Mouse (Mus musculus) embryonic fibroblast, embryonic 13.5 days (primary cell): ENCODE results near the gene Ppfibp2. TPM values are rescaled to one million over a fixed set of nuclear protein-coding genes. Genes with fewer than 3 reads are reported as not detected.

Experiments
- H3K27ac ChIP-seq: 2 replicates; pipeline ENCODE4 v1.5.1; 2012; ENCODE audit warnings: low read length, control low read depth, inconsistent platforms; ENCODE audit not compliant: insufficient read depth
- H3K4me1 ChIP-seq: 2 replicates; pipeline ENCODE4 v1.6.1; 2011; ENCODE audit warnings: low read length; ENCODE audit not compliant: control insufficient read depth, insufficient read depth
- H3K4me3 ChIP-seq: 2 replicates; pipeline ENCODE4 v1.5.1; 2011; ENCODE audit warnings: mild to moderate bottlenecking, control low read depth, low read length; ENCODE audit not compliant: insufficient read depth
- CTCF ChIP-seq: IDR thresholded peaks from 2 replicates; pipeline ENCODE4 v1.5.1; 2011; ENCODE audit warnings: mild to moderate bottlenecking, control low read depth, low read length, moderate library complexity, borderline replicate concordance; ENCODE audit not compliant: insufficient read depth
- POLR2A ChIP-seq: IDR thresholded peaks from 2 replicates; pipeline ENCODE4 v1.6.1; 2011; ENCODE audit warnings: low read depth, mild to moderate bottlenecking, control low read depth, low read length, moderate library complexity
- polyA plus RNA-seq: library from polyadenylated mRNA; stranded (reverse); fragments of >200 nt; gene quantifications from 2 replicates; pipeline ENCODE4 v1.2.4, GENCODE M21; 2011; ENCODE audit warnings: low read depth; ENCODE audit not compliant: missing spikeins, insufficient read length

Ppfibp2 gene
- polyA plus RNA-seq, 1 experiment: 2.0 TPM

DNA sequence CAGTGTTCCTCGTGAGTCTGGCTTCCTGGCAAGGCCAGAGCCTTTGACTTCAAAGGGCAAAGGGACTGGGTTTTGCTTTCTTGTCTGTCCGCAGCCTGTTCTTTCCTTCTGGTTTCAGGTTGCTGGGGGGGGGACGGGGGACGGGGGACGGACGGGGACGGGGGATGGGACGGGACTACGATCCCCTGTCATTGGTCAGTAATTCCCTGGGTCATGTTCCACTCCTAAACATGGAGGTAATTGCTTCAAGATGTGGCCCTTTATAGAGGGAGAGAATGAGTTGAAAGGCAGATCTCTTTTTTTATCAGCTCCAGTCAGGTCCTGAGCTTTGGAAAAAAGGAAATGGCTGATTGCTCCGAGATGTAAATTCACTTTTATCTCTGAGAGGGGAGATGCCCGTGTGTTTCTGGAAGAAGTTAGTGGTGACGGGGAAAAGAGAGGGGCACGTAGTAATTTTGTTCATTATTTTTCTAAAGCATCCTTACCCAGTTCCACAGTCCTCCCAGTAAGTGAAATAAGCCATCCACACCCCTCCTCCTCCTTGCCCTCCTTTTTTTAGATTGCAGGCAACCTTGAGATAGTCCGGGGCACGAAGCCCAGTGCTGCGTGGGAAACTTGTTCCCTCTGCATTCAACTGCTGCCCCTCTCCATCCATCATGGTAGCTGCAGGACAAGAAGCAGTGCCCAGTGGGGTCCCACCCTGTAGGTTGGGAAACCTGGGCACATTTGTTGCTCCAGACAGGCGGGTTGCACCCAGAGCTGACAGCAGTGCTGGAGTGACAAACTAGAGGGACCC, 95.6 kb downstream of the Ppfibp2 start:
- no peak overlapping the region for H3K4me3 ChIP-seq
- TF ChIP-seq POLR2A: no peak
- TF ChIP-seq CTCF: no peak
- H3K27ac ChIP-seq: peak overlapping the region; percentile 2; the same call in 1 of the 2 replicates
- peaks cover 4% of the 10 kb centered on the region; the same call in 1 of the 2 replicates for H3K4me1 ChIP-seq

DNA sequence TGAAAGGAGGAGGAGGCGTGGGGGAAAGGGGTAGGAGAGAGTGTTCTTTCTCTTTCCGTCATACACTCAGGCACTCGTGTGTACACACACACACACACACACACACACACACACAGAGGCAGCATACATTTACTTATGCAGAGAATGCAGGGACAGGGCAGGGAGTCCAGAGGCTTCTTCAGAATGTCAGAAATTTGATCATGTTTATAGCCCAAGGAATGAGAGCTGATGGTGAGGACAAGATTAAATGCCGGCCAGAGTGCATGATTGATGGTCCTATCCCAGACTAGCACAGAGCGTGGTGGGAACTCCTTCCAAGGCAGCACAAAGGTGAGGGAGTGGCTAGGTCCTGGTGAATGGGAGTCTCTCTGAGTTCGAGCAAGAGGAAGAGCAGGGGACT, 96.5 kb downstream of the Ppfibp2 start:
- Histone ChIP-seq H3K4me3 (no peak overlapping the region), H3K4me1 (peaks cover 4% of the 10 kb centered on the region; the same call in 1 of the 2 replicates), H3K27ac (no peak overlapping the region)
- no peak for TF ChIP-seq CTCF
- TF ChIP-seq POLR2A: no peak

DNA sequence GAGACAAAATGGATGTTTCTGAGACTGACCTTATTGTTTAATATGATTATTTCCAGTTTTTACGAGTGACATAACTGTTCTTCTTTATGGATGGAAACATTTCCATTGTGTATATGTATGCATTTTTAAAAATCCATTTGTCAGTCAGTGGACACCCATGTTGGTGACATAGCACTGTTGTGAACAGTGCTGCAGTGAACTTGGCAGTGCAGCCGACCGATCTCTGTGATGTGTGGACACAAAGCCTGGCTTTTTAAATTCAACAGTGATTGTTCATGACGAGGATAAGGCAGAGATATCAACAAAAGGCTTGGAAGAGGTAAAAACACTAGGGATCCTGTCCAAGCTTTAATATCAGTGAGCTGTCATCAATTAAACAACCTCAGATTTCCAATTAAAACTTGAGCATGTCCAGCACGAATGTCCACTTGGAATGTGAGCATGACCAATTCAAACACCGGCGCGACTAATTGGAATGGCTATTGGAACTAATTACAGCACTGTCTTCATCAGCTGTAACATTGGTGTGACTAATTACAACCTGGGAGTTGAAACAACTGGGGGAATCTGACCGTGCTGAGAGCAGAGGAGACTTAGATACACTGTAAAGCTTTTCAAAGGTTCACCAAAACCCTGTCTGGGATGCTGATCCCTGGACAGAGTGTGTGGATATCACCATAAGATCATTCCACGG, 99.4 kb downstream of the Ppfibp2 start:
- no peak overlapping the region for H3K27ac ChIP-seq
- TF ChIP-seq POLR2A (no peak), CTCF (no peak)
- no peak overlapping the region for H3K4me3 ChIP-seq
- peaks cover 4% of the 10 kb centered on the region; the same call in 1 of the 2 replicates for H3K4me1 ChIP-seq

DNA sequence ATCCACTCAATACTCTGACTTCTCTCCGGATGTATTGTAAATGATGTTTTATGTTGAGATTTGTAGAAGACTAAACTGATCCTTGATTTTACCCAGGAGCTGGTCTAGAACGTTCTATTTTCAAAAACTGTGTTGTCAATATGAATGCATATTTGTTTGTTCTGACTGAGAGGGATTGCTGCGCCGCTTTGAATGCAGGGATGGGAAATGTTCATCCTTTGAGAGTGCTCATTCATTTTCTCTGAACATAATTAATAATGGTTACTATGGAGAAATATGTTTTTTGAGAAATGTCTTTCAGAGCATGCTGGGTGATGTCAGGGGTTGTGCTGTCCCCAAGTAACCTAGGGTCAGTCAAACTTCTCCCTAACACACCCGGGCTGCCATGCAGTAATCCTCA, 102.1 kb downstream of the Ppfibp2 start:
- Histone ChIP-seq H3K4me3 (no peak overlapping the region), H3K27ac (no peak overlapping the region)
- TF ChIP-seq CTCF (no peak), POLR2A (no peak)

DNA sequence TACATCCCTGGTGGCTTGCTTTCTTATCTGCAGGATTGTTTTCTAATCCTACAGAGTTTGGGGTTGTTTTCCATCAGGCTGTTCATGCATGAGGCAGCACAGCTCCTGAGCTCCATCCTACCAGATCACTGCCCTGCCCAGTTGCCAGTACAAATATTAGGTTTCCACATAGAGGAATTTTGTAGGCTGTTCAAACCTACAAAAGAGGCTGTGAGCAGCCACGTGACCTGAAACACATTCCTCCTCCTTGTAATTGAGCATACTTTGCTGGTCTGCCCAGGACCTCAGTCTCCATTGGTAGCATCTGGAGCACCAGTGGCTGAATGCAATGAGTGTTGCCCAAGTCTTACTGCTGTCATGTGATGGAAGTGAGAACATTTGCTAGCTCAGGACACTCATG, 104.9 kb downstream of the Ppfibp2 start:
- TF ChIP-seq CTCF (no peak), POLR2A (no peak)
- no peak overlapping the region for H3K27ac ChIP-seq
- H3K4me1 ChIP-seq: no peaks in the 10 kb centered on the region
- H3K4me3 ChIP-seq: no peak overlapping the region

More for the DNA sequence above, 102.1 kb downstream of the Ppfibp2 start:
- no peaks in the 10 kb centered on the region for H3K4me1 ChIP-seq

DNA sequence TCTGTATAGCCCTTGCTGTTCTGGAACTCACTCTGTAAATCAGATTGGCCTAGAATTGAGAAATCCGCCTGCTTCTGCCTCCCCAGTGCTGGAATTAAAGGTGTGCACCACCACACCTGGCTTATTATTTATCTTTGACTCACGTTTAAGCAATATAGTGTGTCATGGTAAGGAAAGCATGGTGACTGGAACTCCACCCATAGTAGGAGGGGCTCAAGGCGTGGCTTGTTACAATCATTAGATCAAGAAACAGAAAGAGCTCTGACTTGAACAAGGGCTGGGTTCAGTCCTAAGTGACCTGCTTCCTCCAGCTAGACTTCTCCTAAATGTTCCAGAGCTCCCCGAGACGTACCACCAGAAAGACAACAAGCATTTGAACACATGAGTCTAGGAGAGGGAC, 105.6 kb downstream of the Ppfibp2 start:
- Histone ChIP-seq H3K4me3 (no peak overlapping the region), H3K4me1 (no peaks in the 10 kb centered on the region), H3K27ac (no peak overlapping the region)
- no peak for TF ChIP-seq POLR2A
- TF ChIP-seq CTCF: no peak

DNA sequence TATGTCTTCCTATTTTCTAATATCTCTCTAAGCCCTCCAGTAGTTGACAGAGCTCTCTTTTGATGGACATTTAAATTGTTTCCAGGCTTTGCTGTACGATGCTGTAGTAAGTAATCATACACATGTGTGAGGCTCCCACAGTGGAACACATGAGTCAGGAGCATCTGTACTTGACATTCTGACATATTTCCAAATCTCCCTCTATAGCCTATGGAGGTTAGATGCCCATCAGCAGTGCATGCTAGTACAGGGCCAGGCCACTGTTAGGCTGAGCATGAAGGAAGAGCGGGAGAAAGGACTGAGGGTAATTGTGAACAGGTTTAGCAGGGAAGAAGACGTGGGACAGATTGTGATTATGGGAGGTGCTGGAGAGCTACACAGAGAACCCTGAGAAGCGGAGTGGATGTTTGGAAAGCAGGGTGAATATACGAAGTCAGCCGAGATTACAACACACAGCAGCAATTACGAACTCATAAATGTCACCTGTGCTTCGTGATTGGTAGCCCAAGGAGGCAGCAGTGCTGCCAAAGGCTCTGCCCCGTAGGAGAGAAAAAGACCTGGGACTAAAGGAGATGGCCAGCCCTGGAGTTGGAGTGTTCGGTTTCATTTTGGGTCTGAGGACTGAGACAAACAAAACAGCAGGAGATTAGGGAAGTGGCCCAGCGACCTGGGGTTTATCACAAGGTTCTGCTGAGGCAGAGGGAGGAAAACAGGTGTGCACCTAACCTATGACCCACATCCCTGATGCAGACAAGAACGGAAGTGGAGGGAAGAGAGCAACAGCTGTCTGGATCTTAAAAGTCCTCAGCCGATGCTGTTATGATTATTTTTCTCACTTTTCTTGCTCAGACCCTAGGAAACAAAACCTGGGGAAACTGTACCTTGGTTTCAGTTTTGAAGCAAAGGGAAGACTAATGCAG, 107.7 kb downstream of the Ppfibp2 start:
- Histone ChIP-seq H3K27ac (no peak overlapping the region), H3K4me1 (no peaks in the 10 kb centered on the region), H3K4me3 (no peak overlapping the region)
- TF ChIP-seq CTCF: no peak
- TF ChIP-seq POLR2A: no peak

DNA sequence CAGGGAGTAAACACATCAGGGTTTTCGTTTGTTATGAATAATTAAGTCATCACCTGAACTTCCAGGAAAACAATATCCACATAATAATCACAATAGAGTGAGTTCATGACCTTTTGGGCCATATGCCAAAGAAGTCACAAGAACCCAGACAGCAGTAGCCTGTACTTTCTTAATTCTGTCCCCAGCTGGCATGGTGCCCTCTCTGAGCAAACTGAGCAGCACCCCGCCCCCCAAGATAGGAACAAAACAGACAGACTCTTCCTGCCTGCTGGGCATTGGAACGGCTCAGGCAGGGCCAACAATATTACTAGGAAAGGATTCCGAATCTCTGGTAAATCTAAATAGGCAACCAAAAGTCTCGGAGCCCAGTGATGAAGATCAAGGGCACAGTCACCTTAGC, 110.9 kb downstream of the Ppfibp2 start:
- no peak for TF ChIP-seq CTCF
- Histone ChIP-seq H3K4me1 (no peaks in the 10 kb centered on the region), H3K27ac (no peak overlapping the region), H3K4me3 (no peak overlapping the region)

DNA sequence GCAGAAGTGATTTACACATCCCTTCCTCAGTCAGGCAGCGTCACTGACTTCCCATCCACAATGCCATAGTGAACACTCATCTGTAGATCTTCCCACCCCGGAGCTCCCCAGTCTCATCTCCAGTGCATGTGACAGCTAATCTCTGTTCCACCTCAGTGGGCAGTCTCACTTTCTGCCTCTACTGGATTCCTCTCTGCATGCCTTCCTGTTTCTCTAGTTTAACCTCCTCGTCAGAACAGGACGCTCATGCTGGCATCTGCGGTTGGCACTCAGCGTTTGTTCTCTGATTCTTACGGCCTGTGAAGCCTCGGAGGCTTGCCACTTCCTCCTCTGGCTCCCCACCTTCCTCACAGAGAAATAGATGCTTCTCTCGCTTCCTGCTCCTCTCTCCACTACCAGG, 112.6 kb downstream of the Ppfibp2 start:
- Histone ChIP-seq H3K4me1 (no peaks in the 10 kb centered on the region), H3K27ac (no peak overlapping the region), H3K4me3 (no peak overlapping the region)
- TF ChIP-seq CTCF (no peak), POLR2A (no peak)
